ENCODE assay signal across 8 mouse cellular contexts in the genomic region with DNA sequence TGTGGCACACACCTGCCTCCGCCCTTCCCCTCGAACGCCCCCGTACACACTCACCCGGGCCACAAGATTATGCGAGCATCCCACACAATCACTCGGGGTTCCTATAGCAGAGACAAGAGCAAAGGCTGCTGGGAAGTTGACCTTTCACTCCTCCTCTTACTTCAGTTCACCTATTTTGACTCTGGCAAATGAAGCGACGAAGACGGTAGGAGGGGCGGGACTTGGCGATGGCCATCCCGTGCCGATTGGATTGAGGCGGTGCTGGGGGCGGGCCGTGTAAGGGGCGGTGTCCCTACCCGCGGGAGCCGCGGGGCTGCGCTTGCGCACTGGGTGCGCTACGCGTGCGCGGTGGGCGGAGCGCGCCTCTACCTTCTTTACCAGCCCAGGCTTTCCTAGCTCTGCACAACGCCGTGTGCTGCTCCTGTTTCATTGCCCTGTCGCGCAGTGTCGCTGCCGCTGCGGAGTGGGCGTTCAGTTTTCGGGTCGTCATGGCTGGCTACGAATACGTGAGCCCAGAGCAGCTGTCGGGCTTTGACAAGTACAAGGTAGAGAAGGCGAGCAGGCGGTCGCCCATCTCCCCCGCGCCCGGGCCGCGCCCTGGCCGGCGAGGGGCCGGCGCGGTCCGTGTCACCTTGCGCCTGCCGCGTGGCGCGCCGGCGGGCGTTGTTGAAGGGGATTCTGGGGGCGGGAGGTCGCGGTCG. TPM values are rescaled to one million over a fixed set of nuclear protein-coding genes. Genes with fewer than 3 reads are reported as not detected.
DNase-seq lines count a peak whose midpoint lies in the region; ATAC-seq lines count a peak whose summit lies in the region.

A gene (plus strand): TSS at position 311 of the 701 bp plus-strand sequence.

- peak; percentile 98 for ATAC-seq in inflammation-experienced regulatory T-cells, adult 6 months
- ATAC-seq in megakaryocyte-erythroid progenitor cell, adult 5-6 weeks (replicated peaks; ENCODE audit: low FRiP score, low TSS enrichment, poor library complexity, severe bottlenecking) = peak; percentile 98

- DNase-seq in adrenal gland, adult (ENCODE audit: inconsistent age in 2 of 2, low spot score in 1 of 2) = peak; percentile 99 to 100
- peak; percentile 98 for DNase-seq in embryo, embryonic 10.5 days (ENCODE audit: low spot score)
- DNase-seq in gastrocnemius, postnatal 14 days = peak; percentile 99
- peak; percentile 98 to 99 for DNase-seq in left cerebral cortex, postnatal 10 days (ENCODE audit: extremely low spot score in 1 of 2, low spot score in 2 of 2)
- DNase-seq in right cerebral cortex, postnatal 25 days = peak; percentile 99
- DNase-seq in urinary bladder, postnatal 4 days (ENCODE audit: low spot score in 2 of 2) = peak; percentile 97 to 98

- intact Hi-C loops in gastrocnemius, postnatal 14 days (cut with DNase I; ENCODE audit: low total_unique reads) = no loop called here
- intact Hi-C loops in left cerebral cortex, postnatal 10 days (cut with DNase I) = no loop called here

RNA-seq across cellular contexts. Expression of the gene that starts here (rescaled TPM):
- total RNA-seq in gastrocnemius, postnatal 14 days (2021) = 10 to 100 TPM in 1 of 2 experiments, 1 to 10 TPM in 1; 9.0 to 11.2 TPM
- polyA plus RNA-seq in inflammation-experienced regulatory T-cells, adult 6 months (2017; shearing (Covaris generic)) = 10 to 100 TPM; 18.1 to 26.0 (median 25.3) TPM
- 10 to 100 TPM; 56.8 to 58.3 TPM for total RNA-seq in left cerebral cortex, postnatal 10 days (2021)
- total RNA-seq in megakaryocyte-erythroid progenitor cell, adult 5-6 weeks (2014; fragmentation: Nextera tagmentation) = 34.1 and 40.5 TPM in 2 replicates
- 90.2 and 120 TPM in 2 replicates for total RNA-seq in megakaryocyte-erythroid progenitor cell, adult 5-6 weeks (2017)

Comparison
In these comparisons a context has a peak if more than half of its experiments do, and no peak if none do; other contexts are left out.
1. Peak in every context shown above with its lines: DNase-seq and ATAC-seq.